Comparison of ENCODE assay signal across 23 mouse cellular contexts in the genomic region with DNA sequence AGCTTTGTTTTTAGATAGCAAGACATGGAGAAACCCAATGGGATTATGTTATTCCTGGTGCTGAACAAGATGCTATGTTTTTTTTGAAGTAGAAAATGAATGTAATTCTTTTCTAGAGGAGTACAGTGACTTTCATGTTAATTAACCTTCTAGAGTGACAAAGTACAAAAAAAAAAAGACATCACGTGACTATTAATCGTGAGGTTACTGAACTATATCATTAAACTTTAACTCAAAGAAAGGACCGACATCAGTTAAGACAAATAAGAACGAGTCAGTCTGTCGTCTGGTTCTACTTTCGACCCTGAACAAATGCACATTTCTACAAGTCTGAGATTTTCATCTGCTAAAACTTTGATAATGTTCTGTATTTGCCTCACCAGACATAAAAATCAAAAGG. TPM values are rescaled to one million over a fixed set of nuclear protein-coding genes. Genes with fewer than 3 reads are reported as not detected.
DNase-seq lines count a peak whose midpoint lies in the region; ATAC-seq lines count a peak whose summit lies in the region.
"Had no signal": no experiment of that assay in that cellular context is flagged by ENCODE, and none has a peak within 500 bp of the region (broad histone marks: within the 10 kb centered on the region; RNA-seq: fewer than 3 reads in every experiment).

No protein-coding gene starts in this region.

- DNase-seq in kidney, adult 9 months, result peak; percentile 55
- no peak for DNase-seq in adrenal gland, postnatal 14 days
- no peak for DNase-seq in cerebellum, postnatal 14 days
- DNase-seq: adrenal gland, adult 2 months; adrenal gland, postnatal 10 days; adrenal gland, postnatal 36 days; cerebellum, adult 11-12 months; cerebellum, adult 2 months; cerebellum, adult 9-10 months; cerebellum, postnatal 10 days; cerebellum, postnatal 36 days; embryo, embryonic 11 days had no signal

- no peak overlapping the region for H3K4me3 ChIP-seq in kidney, embryonic 15.5 days (replicated peaks)
- no peak overlapping the region for H3K4me3 ChIP-seq in intestine, embryonic 15.5 days (replicated peaks)
- H3K4me3 ChIP-seq in intestine, embryonic 16.5 days (ENCODE audit: low read length), result no peak overlapping the region
- H3K4me3 ChIP-seq: embryonic facial prominence, embryonic 13.5 days; embryonic facial prominence, embryonic 15.5 days; erythroblast, embryonic 14.5 days; forebrain, embryonic 10.5 days; forebrain, embryonic 12.5 days had no signal

- H3K36me3 ChIP-seq in kidney, embryonic 15.5 days, result peaks cover 48% of the 10 kb centered on the region
- H3K36me3 ChIP-seq in intestine, embryonic 15.5 days, result 0 out of 2 replicates have a peak, but pooled peaks cover 6% of the 10 kb centered on the region
- peaks cover 3% of the 10 kb centered on the region for H3K36me3 ChIP-seq in intestine, embryonic 16.5 days (ENCODE audit: control insufficient read depth, insufficient read depth, low read length)

- 71% methylated on average over 6 of the region's 6 CpGs for WGBS in kidney, embryonic 15.5 days
- 70% methylated on average over 6 of the region's 6 CpGs for WGBS in intestine, embryonic 15.5 days
- 72% methylated on average over 6 of the region's 6 CpGs for WGBS in intestine, embryonic 16.5 days

- ATAC-seq in kidney, embryonic 15.5 days (replicated peaks; ENCODE audit: low FRiP score), result no peak
- peak; percentile 46; the same call in 1 of the 2 replicates for ATAC-seq in intestine, embryonic 15.5 days
- peak; percentile 56 for ATAC-seq in intestine, embryonic 16.5 days
- ATAC-seq: forebrain, embryonic 14.5 days; forebrain, embryonic 16.5 days had no signal

- no peaks in the 10 kb centered on the region for H3K9me3 ChIP-seq in kidney, embryonic 15.5 days (replicated peaks)
- H3K9me3 ChIP-seq in intestine, embryonic 15.5 days, result no peaks in the 10 kb centered on the region
- no peaks in the 10 kb centered on the region for H3K9me3 ChIP-seq in intestine, embryonic 16.5 days (ENCODE audit: control insufficient read depth, low read length)
- H3K9me3 ChIP-seq: embryonic facial prominence, embryonic 13.5 days; embryonic facial prominence, embryonic 15.5 days; forebrain, embryonic 10.5 days; forebrain, embryonic 12.5 days had no signal

- H3K4me1 ChIP-seq in kidney, embryonic 15.5 days, result no peaks in the 10 kb centered on the region
- no peaks in the 10 kb centered on the region for H3K4me1 ChIP-seq in intestine, embryonic 15.5 days (replicated peaks)
- no peaks in the 10 kb centered on the region for H3K4me1 ChIP-seq in intestine, embryonic 16.5 days (ENCODE audit: control insufficient read depth, insufficient read depth, low read length)
- H3K4me1 ChIP-seq: embryonic facial prominence, embryonic 13.5 days; embryonic facial prominence, embryonic 15.5 days; forebrain, embryonic 10.5 days; forebrain, embryonic 12.5 days had no signal

- no peak overlapping the region for H3K27ac ChIP-seq in kidney, embryonic 15.5 days
- no peak overlapping the region for H3K27ac ChIP-seq in intestine, embryonic 15.5 days
- no peak overlapping the region for H3K27ac ChIP-seq in intestine, embryonic 16.5 days (ENCODE audit: low read length)
- H3K27ac ChIP-seq: embryonic facial prominence, embryonic 13.5 days; embryonic facial prominence, embryonic 15.5 days; forebrain, embryonic 10.5 days; forebrain, embryonic 12.5 days had no signal

- H3K4me2 ChIP-seq in kidney, embryonic 15.5 days, result no peak overlapping the region
- no peak overlapping the region for H3K4me2 ChIP-seq in intestine, embryonic 15.5 days (replicated peaks)
- H3K4me2 ChIP-seq in intestine, embryonic 16.5 days (ENCODE audit: low read depth, low read length), result no peak overlapping the region
- H3K4me2 ChIP-seq: embryonic facial prominence, embryonic 13.5 days; embryonic facial prominence, embryonic 15.5 days; forebrain, embryonic 12.5 days had no signal

- no peak overlapping the region for H3K9ac ChIP-seq in kidney, embryonic 15.5 days
- H3K9ac ChIP-seq in intestine, embryonic 15.5 days, result no peak overlapping the region
- H3K9ac ChIP-seq in intestine, embryonic 16.5 days (ENCODE audit: low read depth, low read length), result no peak overlapping the region
- H3K9ac ChIP-seq: embryonic facial prominence, embryonic 13.5 days; embryonic facial prominence, embryonic 15.5 days; forebrain, embryonic 12.5 days had no signal

- H3K27me3 ChIP-seq in kidney, embryonic 15.5 days, result no peaks in the 10 kb centered on the region
- H3K27me3 ChIP-seq in intestine, embryonic 15.5 days (replicated peaks), result no peaks in the 10 kb centered on the region
- no peaks in the 10 kb centered on the region for H3K27me3 ChIP-seq in intestine, embryonic 16.5 days (replicated peaks; ENCODE audit: control insufficient read depth, insufficient read depth, low read length)
- H3K27me3 ChIP-seq: embryonic facial prominence, embryonic 13.5 days; embryonic facial prominence, embryonic 15.5 days; forebrain, embryonic 12.5 days had no signal

RNA-seq across cellular contexts. Expression of a gene that starts 42.2 kb away (rescaled TPM):
- polyA plus RNA-seq in kidney, embryonic 15.5 days (2015; fragmentation: Nextera tagmentation; extraction: Ambion mirVana), result 1.4 and 1.5 TPM in 2 replicates
- polyA plus RNA-seq in intestine, embryonic 15.5 days (2015; fragmentation: Nextera tagmentation; extraction: Ambion mirVana), result 9.1 and 9.5 TPM in 2 replicates
- 7.0 and 8.4 TPM in 2 replicates for polyA plus RNA-seq in intestine, embryonic 16.5 days (2015; fragmentation: Nextera tagmentation; extraction: Ambion mirVana)
- 1.9 and 4.9 TPM in 2 replicates for total RNA-seq in adrenal gland, postnatal 14 days (2021)
- total RNA-seq: MEL had no signal
- polyA plus RNA-seq: erythroblast, embryonic 14.5 days had no signal
